Mouse (Mus musculus) heart, postnatal 25 days (tissue): Measurements from ENCODE around the gene Apbb2. TPM values are rescaled to one million over a fixed set of nuclear protein-coding genes. Genes with fewer than 3 reads are reported as not detected.

Experiments
- DNase-seq: peaks from one replicate; pipeline ENCODE4 v3.0.0; 2022; ENCODE audit warnings: low spot score
- intact Hi-C: fragments of 180-260 bp; cut with DNase I; formaldehyde crosslinking; loops from one replicate; pipeline ENCODE4 v1.15.1; 2025
- total RNA-seq, 2 experiments: library from RNA; stranded (reverse); gene quantifications; 2 replicates each; pipeline ENCODE4 v1.2.3; 2021

The Apbb2 gene
- total RNA-seq, 2 experiments from 2014 or later: 40.2 to 46.7 TPM

GRCm38 (mm10) chr5:66445497-66445896 lies 173.1 kb downstream of the Apbb2 start:
- intact Hi-C loops: no loop called here
- no peak for DNase-seq

- intact Hi-C loops: no loop called here
- no peak for DNase-seq
Measured at GRCm38 (mm10) chr5:66442260-66442659, 176.3 kb downstream of the Apbb2 start.

GRCm38 (mm10) chr5:66436791-66437246 lies 181.8 kb downstream of the Apbb2 start:
- intact Hi-C loops: no loop called here
- DNase-seq: no peak

- DNase-seq: no peak
- intact Hi-C loops: no loop called here
Measured at GRCm38 (mm10) chr5:66435158-66435557, 183.4 kb downstream of the Apbb2 start.

GRCm38 (mm10) chr5:66429076-66429475 lies 189.5 kb downstream of the Apbb2 start:
- intact Hi-C loops: no loop called here
- no peak for DNase-seq

- no peak for DNase-seq
- intact Hi-C loops: no loop called here
Measured at GRCm38 (mm10) chr5:66428071-66428470, 190.5 kb downstream of the Apbb2 start.

GRCm38 (mm10) chr5:66423909-66424308 lies 194.7 kb downstream of the Apbb2 start:
- intact Hi-C loops: loop anchor here (1.0 to 5.0 kb wide), 2 partner anchors 53 to 196 kb away; no protein-coding TSS in a partner anchor
- no peak for DNase-seq

- no peak for DNase-seq
- intact Hi-C loops: loop anchor here (5.0 kb wide), 1 partner anchor 54 kb away; no protein-coding TSS in a partner anchor
Measured at GRCm38 (mm10) chr5:66423466-66423865, 195.1 kb downstream of the Apbb2 start.

- intact Hi-C loops: loop anchor here (5.0 kb wide), 1 partner anchor 55 kb away; no protein-coding TSS in a partner anchor
- no peak for DNase-seq
Measured at GRCm38 (mm10) chr5:66421954-66422353, 196.6 kb downstream of the Apbb2 start.

GRCm38 (mm10) chr5:66421230-66421629 lies 197.4 kb downstream of the Apbb2 start:
- intact Hi-C loops: loop anchor here (5.0 kb wide), 1 partner anchor 56 kb away; no protein-coding TSS in a partner anchor

GRCm38 (mm10) chr5:66420011-66420410 lies 198.6 kb downstream of the Apbb2 start:
- intact Hi-C loops: loop anchor here (5.0 kb wide), 1 partner anchor 57 kb away; no protein-coding TSS in a partner anchor
- no peak for DNase-seq

More at GRCm38 (mm10) chr5:66421230-66421629, 197.4 kb downstream of the Apbb2 start:
- no peak for DNase-seq

GRCm38 (mm10) chr5:66417289-66417688 lies 201.3 kb downstream of the Apbb2 start:
- intact Hi-C loops: no loop called here
- DNase-seq: no peak

- intact Hi-C loops: no loop called here
- no peak for DNase-seq
Measured at GRCm38 (mm10) chr5:66415700-66416543, 202.7 kb downstream of the Apbb2 start.

- DNase-seq: no peak
- intact Hi-C loops: no loop called here
Measured at GRCm38 (mm10) chr5:66415033-66415697, 203.4 kb downstream of the Apbb2 start.

- intact Hi-C loops: no loop called here
- no peak for DNase-seq
Measured at GRCm38 (mm10) chr5:66413402-66413801, 205.2 kb downstream of the Apbb2 start.

- intact Hi-C loops: no loop called here
- DNase-seq: no peak
Measured at GRCm38 (mm10) chr5:66412821-66413220, 205.8 kb downstream of the Apbb2 start.

- DNase-seq: no peak
- intact Hi-C loops: no loop called here
Measured at GRCm38 (mm10) chr5:66408546-66408945, 210.0 kb downstream of the Apbb2 start.

GRCm38 (mm10) chr5:66407948-66408347 lies 210.6 kb downstream of the Apbb2 start:
- intact Hi-C loops: no loop called here
- DNase-seq: no peak

- intact Hi-C loops: no loop called here
- DNase-seq: no peak
Measured at GRCm38 (mm10) chr5:66406431-66406830, 212.2 kb downstream of the Apbb2 start.

- no peak for DNase-seq
- intact Hi-C loops: no loop called here
Measured at GRCm38 (mm10) chr5:66405731-66406399, 212.7 kb downstream of the Apbb2 start.
